Mouse (Mus musculus) midbrain, postnatal 0 days (tissue): ENCODE data around the gene Tmem40. TPM values are rescaled to one million over a fixed set of nuclear protein-coding genes. Genes with fewer than 3 reads are reported as not detected.

ENCODE experiments used
- ATAC-seq: fragments of 200-750 bp; cut with Nextera tagmentation; 2 replicates; pipeline ENCODE4 v1.8.0; 2017; ENCODE audit warnings: moderate number of reproducible peaks, mild to moderate bottlenecking, moderate TSS enrichment, moderate library complexity; ENCODE audit not compliant: low FRiP score
- DNase-seq: peaks from one replicate; pipeline ENCODE4 v3.0.0-alpha.2; 2015; ENCODE audit warnings: low spot score
- H3K27ac ChIP-seq: fragments of 300-500 bp; sonication (generic); 2 replicates; pipeline ENCODE4 v1.5.1; 2014; ENCODE audit warnings: low read depth, mild to moderate bottlenecking, low read length, mixed read lengths
- H3K27me3 ChIP-seq: fragments of 300-500 bp; sonication (generic); 2 replicates; pipeline ENCODE4 v1.6.1; 2014; ENCODE audit warnings: low read length, control low read depth, mixed read lengths; ENCODE audit not compliant: insufficient read depth
- H3K36me3 ChIP-seq: fragments of 300-500 bp; sonication (generic); 2 replicates; pipeline ENCODE4 v1.6.1; 2014; ENCODE audit warnings: low read length, control low read depth, mixed read lengths; ENCODE audit not compliant: insufficient read depth
- H3K4me1 ChIP-seq: fragments of 300-500 bp; sonication (generic); 2 replicates; pipeline ENCODE4 v1.6.1; 2014; ENCODE audit warnings: mild to moderate bottlenecking, control low read depth, antibody characterized with exemption, low read length, mixed read lengths; ENCODE audit not compliant: insufficient read depth
- H3K4me2 ChIP-seq: fragments of 300-500 bp; sonication (generic); 2 replicates; pipeline ENCODE4 v1.6.1; 2014; ENCODE audit warnings: low read depth, mild to moderate bottlenecking, low read length, mixed read lengths; ENCODE audit not compliant: poor library complexity, severe bottlenecking
- H3K4me3 ChIP-seq: fragments of 300-500 bp; sonication (generic); 2 replicates; pipeline ENCODE4 v1.5.1; 2014; ENCODE audit warnings: low read depth, mild to moderate bottlenecking, low read length, moderate library complexity
- H3K9ac ChIP-seq: fragments of 300-500 bp; sonication (generic); replicated peaks from 2 replicates; pipeline ENCODE4 v1.6.1; 2014; ENCODE audit warnings: mild to moderate bottlenecking, low read length, moderate library complexity, mixed read lengths; ENCODE audit not compliant: poor library complexity, severe bottlenecking
- H3K9me3 ChIP-seq: fragments of 300-500 bp; sonication (generic); 2 replicates; pipeline ENCODE4 v1.6.1; 2016; ENCODE audit warnings: low read length, control low read depth
- CTCF ChIP-seq: IDR thresholded peaks from 2 replicates; pipeline ENCODE4 v1.5.1; 2016; ENCODE audit warnings: antibody characterized with exemption, mild to moderate bottlenecking
- WGBS: fragments of 180-500 bp; shearing (Covaris S2); extraction: QIAGEN DNeasy Blood & Tissue Kit; methylation state at CpG from one replicate; pipeline ENCODE4 v1.1.7; 2014; 5-methylcytosine and 5-hydroxymethylcytosine counted together
- polyA plus RNA-seq: library from polyadenylated mRNA; unstranded; fragments of >200 nt; fragmentation: Nextera tagmentation; extraction: Ambion mirVana; gene quantifications from 2 replicates; pipeline ENCODE4 v1.2.1, GENCODE M21; 2015
- total RNA-seq: library from RNA; depleted of rRNA; stranded (reverse); fragments of >200 nt; gene quantifications from 2 replicates; pipeline ENCODE4 v1.2.3, GENCODE M21; 2014

The Tmem40 gene
- total and polyA plus RNA-seq, 2 experiments from 2014 or later = 0.99 to 1.5 TPM

- Histone ChIP-seq H3K4me3 (no peak overlapping the region), H3K9me3 (no peaks in the 10 kb centered on the region), H3K27me3 (no peaks in the 10 kb centered on the region), H3K36me3 (no peaks in the 10 kb centered on the region), H3K4me1 (peaks cover 3% of the 10 kb centered on the region; the same call in 1 of the 2 replicates), H3K9ac (no peak overlapping the region), H3K4me2 (no peak overlapping the region), H3K27ac (peak overlapping the region; percentile 44)
- 10% methylated on average over 7 of the region's 7 CpGs for WGBS
- ATAC-seq (peak; percentile 92), DNase-seq (peak; percentile 95)
- 0 out of 2 replicates have a peak, but pooled peaks have one; percentile 5 for TF ChIP-seq CTCF
Observed at GRCm38 (mm10) chr6:115764179-115764578, 2.0 kb upstream of the Tmem40 start.

DNA sequence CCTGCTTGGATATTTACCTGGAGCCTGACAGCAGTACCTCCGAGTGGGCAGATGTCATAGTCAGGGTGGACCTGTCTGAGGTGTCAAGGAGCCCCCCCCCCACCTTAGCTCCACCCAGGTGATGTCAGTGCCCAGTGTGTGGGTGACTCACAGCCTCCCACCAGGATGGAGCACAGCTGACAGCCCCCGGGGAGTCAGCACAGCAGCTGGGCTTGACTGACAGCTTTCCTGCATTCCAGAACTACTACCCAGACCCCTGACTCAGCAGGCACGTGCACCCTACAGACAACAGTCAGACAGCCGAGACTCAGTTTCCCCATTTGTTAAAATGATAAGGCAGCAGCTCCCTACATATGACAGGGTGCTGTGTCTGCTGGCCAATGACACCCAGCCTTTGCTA is 1.2 kb downstream of the Tmem40 start:
- WGBS = 62% methylated on average over 4 of the region's 4 CpGs
- Histone ChIP-seq H3K4me3 (no peak overlapping the region), H3K9me3 (no peaks in the 10 kb centered on the region), H3K9ac (no peak overlapping the region), H3K27me3 (no peaks in the 10 kb centered on the region), H3K27ac (no peak overlapping the region), H3K4me2 (no peak overlapping the region), H3K36me3 (no peaks in the 10 kb centered on the region), H3K4me1 (peaks cover 3% of the 10 kb centered on the region; the same call in 1 of the 2 replicates)
- TF ChIP-seq CTCF = no peak
- ATAC-seq = no peak
- no peak for DNase-seq

GRCm38 (mm10) chr6:115760137-115760536 is 2.1 kb downstream of the Tmem40 start:
- ATAC-seq = no peak
- Histone ChIP-seq H3K4me1 (peaks cover 3% of the 10 kb centered on the region; the same call in 1 of the 2 replicates), H3K4me3 (no peak overlapping the region), H3K4me2 (no peak overlapping the region), H3K36me3 (no peaks in the 10 kb centered on the region), H3K27ac (no peak overlapping the region), H3K27me3 (no peaks in the 10 kb centered on the region), H3K9me3 (no peaks in the 10 kb centered on the region), H3K9ac (no peak overlapping the region)
- DNase-seq = no peak
- WGBS = 95% methylated on average over 4 of the region's 4 CpGs
- TF ChIP-seq CTCF = no peak

DNA sequence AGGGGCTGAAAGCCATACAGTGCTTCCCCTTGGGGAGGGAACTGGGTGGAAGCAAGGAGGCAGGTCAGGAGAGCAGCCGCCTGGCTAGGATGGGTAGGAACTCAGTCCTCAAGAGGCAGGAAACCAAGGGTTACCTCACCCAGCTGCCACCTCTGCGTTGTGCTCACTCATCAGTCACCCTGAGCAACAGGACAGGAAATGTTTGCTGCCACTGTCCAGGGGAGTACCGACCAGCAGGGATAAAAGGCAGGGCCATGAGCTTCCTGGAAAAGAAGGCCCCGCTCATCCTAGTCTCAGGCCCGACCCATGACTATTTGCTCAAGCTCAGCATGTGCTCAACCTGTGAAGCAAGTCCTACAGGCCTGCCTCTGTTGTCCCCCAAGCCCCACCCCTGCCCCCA is 2.7 kb downstream of the Tmem40 start:
- WGBS = 70% methylated on average over 5 of the region's 5 CpGs
- H3K9me3 ChIP-seq = no peaks in the 10 kb centered on the region
- H3K4me2 ChIP-seq = no peak overlapping the region
- no peaks in the 10 kb centered on the region for H3K36me3 ChIP-seq
- H3K4me1 ChIP-seq = peaks cover 3% of the 10 kb centered on the region; the same call in 1 of the 2 replicates
- no peak for TF ChIP-seq CTCF
- DNase-seq (no peak), ATAC-seq (no peak)
- no peak overlapping the region for H3K4me3 ChIP-seq
- no peak overlapping the region for H3K27ac ChIP-seq
- H3K9ac ChIP-seq = no peak overlapping the region
- H3K27me3 ChIP-seq = no peaks in the 10 kb centered on the region

DNA sequence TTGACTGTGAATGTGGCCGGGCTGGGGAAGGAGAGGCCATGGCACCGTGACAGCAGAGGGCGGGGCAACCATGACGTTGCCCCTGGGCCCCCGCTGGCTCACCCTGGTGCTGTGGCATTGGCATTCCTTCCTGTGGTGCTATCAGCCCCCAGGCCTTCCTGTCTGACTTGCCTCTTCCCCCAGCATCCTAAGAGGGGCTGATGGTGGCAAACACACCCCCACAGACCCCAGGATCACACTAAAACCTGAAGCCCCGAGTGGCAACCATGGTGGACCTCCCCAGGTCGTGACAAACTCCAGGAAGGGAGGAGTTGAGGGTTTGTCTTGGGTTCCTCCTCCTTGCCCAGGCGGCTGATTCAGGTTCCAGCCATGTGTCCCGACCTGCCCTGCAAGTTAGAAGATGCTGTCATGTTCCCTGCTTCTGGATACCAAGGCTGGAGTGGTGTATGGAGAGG is 3.2 kb downstream of the Tmem40 start:
- H3K4me2 ChIP-seq = no peak overlapping the region
- H3K27ac ChIP-seq = no peak overlapping the region
- H3K4me3 ChIP-seq = no peak overlapping the region
- no peak overlapping the region for H3K9ac ChIP-seq
- DNase-seq (no peak), ATAC-seq (no peak)
- no peaks in the 10 kb centered on the region for H3K27me3 ChIP-seq
- H3K9me3 ChIP-seq = no peaks in the 10 kb centered on the region
- no peak for TF ChIP-seq CTCF
- no peaks in the 10 kb centered on the region for H3K36me3 ChIP-seq
- peaks cover 1% of the 10 kb centered on the region; the same call in 1 of the 2 replicates for H3K4me1 ChIP-seq
- 69% methylated on average over 9 of the region's 9 CpGs for WGBS

DNA sequence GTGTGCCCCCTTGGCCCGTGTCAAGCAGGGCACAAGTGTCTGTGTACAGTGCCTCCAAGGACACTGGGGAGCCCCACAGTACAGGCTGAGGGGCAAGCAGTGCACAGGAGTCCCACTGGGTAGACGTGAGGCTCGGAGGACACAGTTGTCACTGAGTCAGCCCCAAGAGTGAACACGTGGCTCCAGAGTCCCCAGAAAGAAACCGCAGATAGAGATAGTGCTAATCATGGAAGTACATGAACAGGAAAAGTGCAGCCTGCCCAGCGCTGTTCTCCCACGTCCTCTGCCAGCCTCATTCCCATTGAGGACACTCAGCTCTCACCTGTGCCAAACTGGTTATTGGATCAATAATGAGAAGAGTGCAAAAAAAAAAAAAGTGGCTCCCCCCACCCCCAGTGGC is 6.7 kb downstream of the Tmem40 start:
- Histone ChIP-seq H3K9ac (no peak overlapping the region), H3K4me1 (no peaks in the 10 kb centered on the region), H3K36me3 (no peaks in the 10 kb centered on the region), H3K27me3 (no peaks in the 10 kb centered on the region), H3K27ac (no peak overlapping the region), H3K9me3 (no peaks in the 10 kb centered on the region), H3K4me3 (no peak overlapping the region), H3K4me2 (no peak overlapping the region)
- ATAC-seq (no peak), DNase-seq (no peak)
- 82% methylated on average over 7 of the region's 7 CpGs for WGBS
- no peak for TF ChIP-seq CTCF
